Mouse (Mus musculus) E14TG2a.4 (cell line): ENCODE measurements around the gene Pdcd6ip.

ENCODE experiments used
- CTCF ChIP-seq: conservative IDR thresholded peaks from 2 replicates; pipeline ENCODE4 v1.5.1; 2014; ENCODE audit warnings: low read length
- POU5F1 ChIP-seq: IDR thresholded peaks from 2 replicates; pipeline ENCODE4 v1.6.1; 2014; ENCODE audit warnings: low read length, borderline replicate concordance

DNA sequence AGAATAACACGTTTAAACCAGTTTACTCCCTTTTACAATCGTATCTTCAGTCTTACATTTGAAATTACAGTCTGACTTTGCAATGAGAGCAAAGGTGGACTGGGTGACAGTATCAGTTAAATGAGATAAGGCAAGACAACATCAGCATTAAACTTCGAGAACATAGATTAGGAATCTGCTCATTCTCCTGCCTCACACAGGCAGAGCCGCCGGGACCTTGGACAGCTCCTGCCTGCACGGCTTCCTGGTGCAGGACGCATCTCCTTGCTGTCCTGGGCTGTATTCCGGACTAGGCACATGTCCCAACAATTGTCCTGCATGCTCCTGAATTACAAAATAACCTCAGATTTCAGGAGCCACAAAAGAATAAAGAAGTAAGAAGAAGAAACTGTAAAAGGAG, 54.5 kb downstream of the Pdcd6ip start:
- TF ChIP-seq CTCF (no peak), POU5F1 (no peak)
